ENCODE assay signal across 11 mouse cellular contexts in genomic region chr2:180154796-180155195, GRCm38 (mm10). TPM values are rescaled to one million over a fixed set of nuclear protein-coding genes. Genes with fewer than 3 reads are reported as not detected.
DNase-seq lines count a peak whose midpoint lies in the region.
"Had no signal": no experiment of that assay in that cellular context is flagged by ENCODE, and none has a peak within 500 bp of the region (broad histone marks: within the 10 kb centered on the region; RNA-seq: fewer than 3 reads in every experiment).

No protein-coding gene starts in this region.

- intact Hi-C loops in left cerebral cortex, postnatal 10 days (cut with DNase I), result loop anchor here (10.0 kb wide), 1 partner anchor 80 kb away; the partner anchor contains the start of gene Mtg2

- peak; percentile 73 to 77 for DNase-seq in cerebellum, postnatal 10 days
- DNase-seq in cerebellum, adult 11-12 months, result no peak
- DNase-seq in left cerebral cortex, adult 18-20 months (ENCODE audit: low spot score in 2 of 2), result peak; percentile 44 to 74
- DNase-seq in left cerebral cortex, postnatal 10 days (ENCODE audit: extremely low spot score in 1 of 2, low spot score in 2 of 2), result no peak
- peak; percentile 61 to 70 for DNase-seq in right cerebral cortex, adult 2 months (ENCODE audit: low spot score in 2 of 2)
- DNase-seq in right cerebral cortex, postnatal 10 days (ENCODE audit: low spot score in 2 of 2), result no peak
- DNase-seq in right cerebral cortex, postnatal 36 days (ENCODE audit: low spot score in 2 of 2), result peak; percentile 50 to 58
- DNase-seq in heart, postnatal 4 days, result no peak
- DNase-seq: adrenal gland, postnatal 36 days; heart, postnatal 36 days; thymus, adult 18-20 months had no signal

RNA-seq across cellular contexts. Expression of gene Adrm1, which starts 16.5 kb away (rescaled TPM):
- total RNA-seq in left cerebral cortex, adult 18-20 months (2021), result 100 to 1,000 TPM; 106 to 111 TPM
- 100 to 1,000 TPM; 111 to 112 TPM for total RNA-seq in left cerebral cortex, postnatal 10 days (2021)
- total RNA-seq in heart, postnatal 4 days (2021), result 100 to 1,000 TPM; 103 to 104 TPM

RNA-seq across cellular contexts. Expression of gene Osbpl2, which starts 35.7 kb away (rescaled TPM):
- total RNA-seq in left cerebral cortex, adult 18-20 months (2021), result 10 to 100 TPM; 49.1 to 54.1 TPM
- 10 to 100 TPM; 54.1 to 58.4 TPM for total RNA-seq in left cerebral cortex, postnatal 10 days (2021)
- 10 to 100 TPM; 28.5 to 28.6 TPM for total RNA-seq in heart, postnatal 4 days (2021)

RNA-seq across cellular contexts. Expression of gene Hrh3, which starts 50.5 kb away (rescaled TPM):
- total RNA-seq in left cerebral cortex, adult 18-20 months (2021), result 100 to 1,000 TPM in 1 of 2 experiments, 10 to 100 TPM in 1; 87.6 to 114 TPM
- total RNA-seq in left cerebral cortex, postnatal 10 days (2021), result 10 to 100 TPM; 35.9 to 42.1 TPM
- total RNA-seq in heart, postnatal 4 days (2021), result not detected

Comparison
In these comparisons a context has a peak if more than half of its experiments do, and no peak if none do; other contexts are left out.
1. DNase-seq: peak in cerebellum, postnatal 10 days (2 of 2), left cerebral cortex, adult 18-20 months (2 of 2), right cerebral cortex, adult 2 months (2 of 2) and right cerebral cortex, postnatal 36 days (2 of 2); none in cerebellum, adult 11-12 months (single experiment), left cerebral cortex, postnatal 10 days (0 of 2), right cerebral cortex, postnatal 10 days (0 of 2) and heart, postnatal 4 days (single experiment).
2. RNA of gene Hrh3, which starts 50.5 kb away (total RNA-seq): 87.6 to 114 TPM in left cerebral cortex, adult 18-20 months and 35.9 to 42.1 TPM in left cerebral cortex, postnatal 10 days; not detected in heart, postnatal 4 days; every median in the first group is over 10 times any median in the second.